Comparison of ENCODE assay signal across 9 mouse cellular contexts in the genomic region with DNA sequence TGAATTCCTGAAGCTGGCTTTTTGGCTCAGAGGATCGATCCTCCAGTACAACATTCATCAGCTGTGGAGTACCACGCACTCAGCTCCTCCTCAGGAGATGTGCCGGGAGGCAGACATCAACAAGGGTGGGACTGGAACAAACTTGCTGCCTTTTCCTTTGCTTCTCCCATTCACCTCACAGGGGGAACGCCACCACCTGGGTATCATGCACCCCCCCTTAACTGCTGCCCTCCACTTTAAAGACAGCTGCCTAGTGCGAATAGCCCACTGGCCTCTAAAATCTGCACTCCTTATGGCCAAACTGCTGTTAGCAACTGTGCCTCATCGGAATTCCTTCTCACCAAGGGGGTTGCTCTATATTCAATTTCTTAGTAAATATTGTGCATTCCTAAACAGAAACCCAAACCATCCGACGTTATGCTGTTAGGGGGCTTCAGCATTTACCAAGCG. TPM values are rescaled to one million over a fixed set of nuclear protein-coding genes. Genes with fewer than 3 reads are reported as not detected.
DNase-seq lines count a peak whose midpoint lies in the region; ATAC-seq and TF ChIP-seq lines count a peak whose summit lies in the region.
"Had no signal": no experiment of that assay in that cellular context is flagged by ENCODE, and none has a peak within 500 bp of the region (broad histone marks: within the 10 kb centered on the region; RNA-seq: fewer than 3 reads in every experiment).

No protein-coding gene starts in this region.

- H3K9ac ChIP-seq in kidney, embryonic 14.5 days (ENCODE audit: low read depth, low read length): peak overlapping the region; percentile 8; the same call in 1 of the 2 replicates
- H3K9ac ChIP-seq in embryonic facial prominence, embryonic 15.5 days: no peak overlapping the region
- H3K9ac ChIP-seq in intestine, embryonic 14.5 days (ENCODE audit: low read length): peak overlapping the region; percentile 2; the same call in 1 of the 2 replicates

- no peaks in the 10 kb centered on the region for H3K36me3 ChIP-seq in kidney, embryonic 14.5 days (ENCODE audit: control insufficient read depth, insufficient read depth, low read length)
- no peaks in the 10 kb centered on the region for H3K36me3 ChIP-seq in embryonic facial prominence, embryonic 15.5 days
- H3K36me3 ChIP-seq in intestine, embryonic 14.5 days (ENCODE audit: control insufficient read depth, insufficient read depth, low read length): no peaks in the 10 kb centered on the region
- no peaks in the 10 kb centered on the region for H3K36me3 ChIP-seq in myocyte (ENCODE audit: control insufficient read depth, insufficient read depth)

- DNase-seq in kidney, postnatal 36 days: no peak
- DNase-seq in intestine, embryonic 14.5 days (ENCODE audit: low spot score): peak; percentile 68
- no peak for DNase-seq in spleen, postnatal 36 days (ENCODE audit: low spot score in 2 of 2)
- no peak for DNase-seq in lung, postnatal 10 days

- H3K4me1 ChIP-seq in kidney, embryonic 14.5 days (ENCODE audit: control insufficient read depth, insufficient read depth, low read length): peaks cover 30% of the 10 kb centered on the region
- H3K4me1 ChIP-seq in embryonic facial prominence, embryonic 15.5 days: peaks cover 43% of the 10 kb centered on the region
- peaks cover 33% of the 10 kb centered on the region for H3K4me1 ChIP-seq in intestine, embryonic 14.5 days (replicated peaks; ENCODE audit: control insufficient read depth, insufficient read depth, low read length)

- H3K4me3 ChIP-seq in kidney, embryonic 14.5 days (ENCODE audit: low read length): no peak overlapping the region
- H3K4me3 ChIP-seq in embryonic facial prominence, embryonic 15.5 days (replicated peaks): 0 out of 2 replicates have a peak overlapping the region, but pooled peaks have one; percentile 7
- no peak overlapping the region for H3K4me3 ChIP-seq in intestine, embryonic 14.5 days (ENCODE audit: low read depth, low read length)
- no peak overlapping the region for H3K4me3 ChIP-seq in myocyte
- H3K4me3 ChIP-seq: megakaryocyte, embryonic 14.5 days had no signal

- no peaks in the 10 kb centered on the region for H3K27me3 ChIP-seq in kidney, embryonic 14.5 days (ENCODE audit: control insufficient read depth, insufficient read depth, low read length)
- no peaks in the 10 kb centered on the region for H3K27me3 ChIP-seq in embryonic facial prominence, embryonic 15.5 days
- no peaks in the 10 kb centered on the region for H3K27me3 ChIP-seq in intestine, embryonic 14.5 days (replicated peaks; ENCODE audit: control insufficient read depth, insufficient read depth, low read length)
- H3K27me3 ChIP-seq in myocyte (ENCODE audit: control insufficient read depth, insufficient read depth, insufficient read length): no peaks in the 10 kb centered on the region

- H3K4me2 ChIP-seq in kidney, embryonic 14.5 days (replicated peaks; ENCODE audit: low read depth, low read length): peak overlapping the region; percentile 31; the same call in 1 of the 2 replicates
- H3K4me2 ChIP-seq in embryonic facial prominence, embryonic 15.5 days (replicated peaks): peak overlapping the region; percentile 37
- H3K4me2 ChIP-seq in intestine, embryonic 14.5 days (ENCODE audit: low read length): peak overlapping the region; percentile 5
- H3K4me2 ChIP-seq in myocyte (ENCODE audit: low read depth): peak overlapping the region; percentile 73

- no peak for ATAC-seq in kidney, embryonic 14.5 days (ENCODE audit: low FRiP score, low TSS enrichment)
- no peak for ATAC-seq in embryonic facial prominence, embryonic 15.5 days (ENCODE audit: insufficient number of reproducible peaks, low FRiP score, low TSS enrichment, low read depth)
- no peak for ATAC-seq in intestine, embryonic 14.5 days (replicated peaks; ENCODE audit: low FRiP score, low TSS enrichment, low read depth)
- no peak for ATAC-seq in monocyte, adult 5-6 weeks (replicated peaks; ENCODE audit: insufficient number of reproducible peaks, low FRiP score, low TSS enrichment, poor library complexity, severe bottlenecking)

- no peak overlapping the region for H3ac ChIP-seq in myocyte (ENCODE audit: control insufficient read depth, insufficient read length)

- no peak for TF ChIP-seq POLR2A in myocyte (IDR thresholded peaks at IDR 0.05; ENCODE audit: insufficient read length, low read depth)

- H3K79me2 ChIP-seq in myocyte (ENCODE audit: control insufficient read depth, insufficient read depth): no peaks in the 10 kb centered on the region

- WGBS in kidney, embryonic 14.5 days: 12% methylated on average over 9 of the region's 9 CpGs
- WGBS in embryonic facial prominence, embryonic 15.5 days: 9% methylated on average over 9 of the region's 9 CpGs
- WGBS in intestine, embryonic 14.5 days: 17% methylated on average over 9 of the region's 9 CpGs

- 0 out of 2 replicates have a peak, but pooled peaks cover 4% of the 10 kb centered on the region for H3K9me3 ChIP-seq in kidney, embryonic 14.5 days (ENCODE audit: control insufficient read depth, low read length)
- no peaks in the 10 kb centered on the region for H3K9me3 ChIP-seq in embryonic facial prominence, embryonic 15.5 days (replicated peaks)
- 0 out of 2 replicates have a peak, but pooled peaks cover 3% of the 10 kb centered on the region for H3K9me3 ChIP-seq in intestine, embryonic 14.5 days (ENCODE audit: control insufficient read depth, low read length)

- peak overlapping the region; percentile 89 for H3K27ac ChIP-seq in kidney, embryonic 14.5 days (ENCODE audit: low read depth, low read length)
- peak overlapping the region; percentile 90 for H3K27ac ChIP-seq in embryonic facial prominence, embryonic 15.5 days (replicated peaks)
- H3K27ac ChIP-seq in intestine, embryonic 14.5 days (ENCODE audit: low read depth): peak overlapping the region; percentile 89

TF ChIP-seq in myocyte, 11 proteins besides CTCF, POLR2A, EP300 and RAD21:
- no peak for TF ChIP-seq E2F4 (IDR thresholded peaks at IDR 0.05; ENCODE audit: insufficient read depth)
- TF ChIP-seq CEBPB (IDR thresholded peaks at IDR 0.05; ENCODE audit: insufficient read depth, poor library complexity, severe bottlenecking): no peak
- TF ChIP-seq USF1 (IDR thresholded peaks at IDR 0.05; ENCODE audit: low read depth): no peak
- no peak for TF ChIP-seq TCF3 (IDR thresholded peaks at IDR 0.05; ENCODE audit: insufficient read length, low read depth)
- no peak for TF ChIP-seq POLR2AphosphoS2 (IDR thresholded peaks at IDR 0.05; ENCODE audit: insufficient read length, low read depth)
- TF ChIP-seq MYOG (IDR thresholded peaks at IDR 0.05; ENCODE audit: control insufficient read depth in 1 of 3, insufficient read depth in 1 of 3, insufficient read length in 2 of 3, low read depth in 2 of 3): no peak
- no peak for TF ChIP-seq SRF (IDR thresholded peaks at IDR 0.05; ENCODE audit: control insufficient read depth, insufficient read length, low read depth)
- no peak for TF ChIP-seq TCF12 (IDR thresholded peaks at IDR 0.05; ENCODE audit: insufficient read depth, poor library complexity, severe bottlenecking)
- no peak for TF ChIP-seq MYOD1 (IDR thresholded peaks at IDR 0.05; ENCODE audit: control insufficient read depth in 1 of 3, insufficient read length in 2 of 3, low read depth in 2 of 3)
- TF ChIP-seq REST (IDR thresholded peaks at IDR 0.05; ENCODE audit: insufficient read depth, insufficient read length): no peak
- no peak for TF ChIP-seq MAX (IDR thresholded peaks at IDR 0.05; ENCODE audit: low read depth)

RNA-seq across cellular contexts. Expression of a gene that starts 55.3 kb away (rescaled TPM):
- 12.6 and 12.8 TPM in 2 replicates for polyA plus RNA-seq in kidney, embryonic 14.5 days (2014; fragmentation: Nextera tagmentation; extraction: Ambion mirVana)
- 18.0 and 24.0 TPM in 2 replicates for polyA plus RNA-seq in embryonic facial prominence, embryonic 15.5 days (2015; fragmentation: Nextera tagmentation; extraction: Ambion mirVana)
- 9.3 and 10.4 TPM in 2 replicates for polyA plus RNA-seq in intestine, embryonic 14.5 days (2014; fragmentation: Nextera tagmentation; extraction: Ambion mirVana)
- 28.8 TPM for polyA plus RNA-seq in myocyte (2012; fragmentation: generic; extraction: Trizol)
- 440 to 1,079 TPM (median 1,051 TPM) in 3 replicates for total RNA-seq in monocyte, adult 5-6 weeks (2017)

Comparison
In these comparisons a context has a peak if more than half of its experiments do, and no peak if none do; other contexts are left out.
1. H3K4me2 ChIP-seq: peak in every context shown above with its lines; median percentile 73 in myocyte; 37 in embryonic facial prominence, embryonic 15.5 days; 31 in kidney, embryonic 14.5 days; 5 in intestine, embryonic 14.5 days.